Mouse (Mus musculus) heart, embryonic 14.5 days (tissue): ENCODE results near the gene Shd. TPM values are rescaled to one million over a fixed set of nuclear protein-coding genes. Genes with fewer than 3 reads are reported as not detected.

Experiments used
- ATAC-seq: fragments of 200-750 bp; cut with Nextera tagmentation; 2 replicates; pipeline ENCODE4 v1.8.0; 2017; ENCODE audit warnings: low read depth, moderate TSS enrichment; ENCODE audit not compliant: insufficient number of reproducible peaks, insufficient read depth, low FRiP score
- H3K27ac ChIP-seq, 2 experiments: fragments of 200-500 bp in 1 of 2; fragments of 300-500 bp in 1 of 2; sonication (generic) in 1 of 2; replicated peaks in 1 of 2; 2 replicates each; pipeline ENCODE4 v1.5.1; 2012 to 2014; ENCODE audit warnings: low read depth in 2 of 2, low read length in 2 of 2, control low read depth in 1 of 2, mild to moderate bottlenecking in 1 of 2, mixed read lengths in 1 of 2; ENCODE audit not compliant: control insufficient read depth in 1 of 2, insufficient read depth in 1 of 2
- H3K27me3 ChIP-seq: fragments of 300-500 bp; sonication (generic); 2 replicates; pipeline ENCODE4 v1.6.1; 2014; ENCODE audit warnings: mild to moderate bottlenecking, low read length, control low read depth; ENCODE audit not compliant: control insufficient read depth, insufficient read depth
- H3K36me3 ChIP-seq: fragments of 300-500 bp; sonication (generic); 2 replicates; pipeline ENCODE4 v1.6.1; 2014; ENCODE audit warnings: mild to moderate bottlenecking, control low read depth, low read length, mixed read lengths; ENCODE audit not compliant: control insufficient read depth, insufficient read depth
- H3K4me1 ChIP-seq, 2 experiments: fragments of 200-500 bp in 1 of 2; fragments of 300-500 bp in 1 of 2; sonication (generic) in 1 of 2; 2 replicates each; pipeline ENCODE4 v1.6.1; 2012 to 2014; ENCODE audit warnings: low read length in 2 of 2, control low read depth in 1 of 2, mixed read lengths in 1 of 2; ENCODE audit not compliant: control insufficient read depth in 2 of 2, insufficient read depth in 2 of 2
- H3K4me2 ChIP-seq: fragments of 300-500 bp; sonication (generic); 2 replicates; pipeline ENCODE4 v1.6.1; 2014; ENCODE audit warnings: mild to moderate bottlenecking, low read length
- H3K4me3 ChIP-seq, 2 experiments: fragments of 200-500 bp in 1 of 2; fragments of 300-500 bp in 1 of 2; sonication (generic) in 1 of 2; 2 replicates each; pipeline ENCODE4 v1.5.1; 2012 to 2014; ENCODE audit warnings: low read length in 2 of 2, mild to moderate bottlenecking in 2 of 2, control low read depth in 1 of 2, low read depth in 1 of 2, moderate library complexity in 1 of 2; ENCODE audit not compliant: control insufficient read depth in 1 of 2, insufficient read depth in 1 of 2
- H3K9ac ChIP-seq: fragments of 300-500 bp; sonication (generic); 2 replicates; pipeline ENCODE4 v1.6.1; 2014; ENCODE audit warnings: mild to moderate bottlenecking, low read length
- H3K9me3 ChIP-seq: fragments of 300-500 bp; sonication (generic); 2 replicates; pipeline ENCODE4 v1.6.1; 2016; ENCODE audit warnings: low read length, control low read depth; ENCODE audit not compliant: control insufficient read depth
- WGBS: fragments of 180-500 bp; shearing (Covaris S2); extraction: QIAGEN DNeasy Blood & Tissue Kit; methylation state at CpG from one replicate; pipeline ENCODE4 v1.1.7; 2014; 5-methylcytosine and 5-hydroxymethylcytosine counted together
- polyA plus RNA-seq: library from polyadenylated mRNA; unstranded; fragments of >200 nt; fragmentation: Nextera tagmentation; extraction: Ambion mirVana; gene quantifications from 2 replicates; pipeline ENCODE4 v1.2.1, GENCODE M21; 2014

Gene Shd
- polyA plus RNA-seq, 1 experiment from 2014 or later, result 7.1 TPM

DNA sequence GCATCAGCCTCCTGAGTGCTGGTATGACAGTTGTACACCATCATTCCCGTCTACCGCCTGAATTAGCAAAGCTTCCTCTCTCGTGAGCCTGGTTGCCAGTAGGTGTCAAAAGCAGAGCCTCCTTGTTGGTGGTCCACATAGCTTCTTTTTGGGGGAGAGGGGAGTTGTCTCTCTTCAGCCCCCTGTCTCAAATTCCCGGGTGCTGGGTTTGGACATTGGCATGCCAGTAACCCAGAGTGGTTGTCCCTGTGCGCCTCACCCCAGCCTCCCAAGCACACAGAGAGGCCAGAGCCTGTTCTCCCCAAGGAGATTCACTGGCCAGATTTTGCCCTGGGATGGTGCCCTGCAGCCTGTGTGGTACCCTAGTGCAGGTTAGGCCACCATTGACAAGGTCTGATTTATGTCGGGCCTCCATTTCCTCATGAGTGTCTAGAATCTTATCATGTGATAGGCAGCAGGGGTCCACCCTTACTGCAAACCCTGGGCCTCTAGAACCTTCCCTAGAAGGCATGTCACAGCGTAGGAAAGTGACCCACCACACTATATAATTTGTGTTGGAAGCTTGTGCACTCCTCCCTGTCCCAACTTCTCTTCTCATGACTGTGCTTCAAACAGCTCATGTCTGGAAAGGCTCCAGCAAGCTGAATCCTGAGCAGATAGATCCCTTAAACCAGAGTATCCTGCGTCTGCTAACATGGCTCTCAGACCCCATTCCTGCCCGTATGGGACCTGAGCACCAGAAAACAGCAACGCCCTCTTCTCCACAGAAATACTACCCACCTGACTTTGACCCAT is 10.1 kb upstream of the Shd start:
- peak overlapping the region; percentile 68 to 98; a peak in 2 of 4 replicates for H3K27ac ChIP-seq
- peak overlapping the region; percentile 61 to 95 for H3K4me3 ChIP-seq
- ATAC-seq, result no peak
- H3K4me2 ChIP-seq, result peak overlapping the region; percentile 75
- H3K27me3 ChIP-seq, result peaks cover 6% of the 10 kb centered on the region
- no peaks in the 10 kb centered on the region for H3K9me3 ChIP-seq
- 68% methylated on average over 10 of the region's 10 CpGs for WGBS
- peaks cover 18% of the 10 kb centered on the region in 2 experiments for H3K4me1 ChIP-seq
- H3K9ac ChIP-seq, result peak overlapping the region; percentile 78
- peaks cover 36% of the 10 kb centered on the region for H3K36me3 ChIP-seq

GRCm38 (mm10) chr17:55960791-55961190 is 9.5 kb upstream of the Shd start:
- Histone ChIP-seq H3K9me3 (no peaks in the 10 kb centered on the region), H3K27me3 (no peaks in the 10 kb centered on the region; the same call in 1 of the 2 replicates), H3K4me3 (no peak overlapping the region), H3K4me2 (no peak overlapping the region), H3K4me1 (peaks cover 18% of the 10 kb centered on the region in 2 experiments), H3K36me3 (peaks cover 39% of the 10 kb centered on the region), H3K9ac (no peak overlapping the region), H3K27ac (no peak overlapping the region)
- no peak for ATAC-seq

GRCm38 (mm10) chr17:55961631-55962030 is 8.6 kb upstream of the Shd start:
- no peaks in the 10 kb centered on the region; the same call in 1 of the 2 replicates for H3K27me3 ChIP-seq
- H3K9me3 ChIP-seq, result no peaks in the 10 kb centered on the region
- no peak overlapping the region for H3K4me3 ChIP-seq
- H3K27ac ChIP-seq, result no peak overlapping the region
- WGBS, result 93% methylated on average over 7 of the region's 7 CpGs
- no peak for ATAC-seq
- peaks cover 12 to 13% of the 10 kb centered on the region in 2 experiments for H3K4me1 ChIP-seq
- H3K9ac ChIP-seq, result no peak overlapping the region
- H3K36me3 ChIP-seq, result peaks cover 48% of the 10 kb centered on the region
- H3K4me2 ChIP-seq, result no peak overlapping the region

DNA sequence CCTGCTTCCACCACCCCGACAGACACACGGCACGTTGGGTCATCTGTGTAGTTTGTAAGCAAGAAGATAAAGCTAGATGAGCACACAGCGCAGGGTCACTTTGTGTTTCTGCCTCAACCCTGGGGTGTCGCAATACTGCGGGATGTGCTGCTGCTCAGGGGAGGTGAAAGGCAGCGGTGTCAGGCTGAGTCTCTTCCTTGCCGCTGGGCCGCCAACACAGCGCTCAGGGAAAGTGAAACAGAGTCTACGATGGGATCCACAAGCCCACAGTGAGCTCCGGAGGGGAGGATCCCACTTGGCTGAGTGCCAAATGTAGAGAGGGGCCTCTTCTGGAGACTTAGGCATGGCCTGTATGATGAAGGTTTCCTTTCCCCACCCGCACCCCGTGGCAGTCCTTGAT is 7.1 kb upstream of the Shd start:
- Histone ChIP-seq H3K27me3 (no peaks in the 10 kb centered on the region), H3K36me3 (peaks cover 57% of the 10 kb centered on the region), H3K9me3 (no peaks in the 10 kb centered on the region), H3K27ac (no peak overlapping the region), H3K4me3 (no peak overlapping the region), H3K9ac (no peak overlapping the region), H3K4me1 (peaks cover 12 to 15% of the 10 kb centered on the region in 2 experiments), H3K4me2 (no peak overlapping the region)
- WGBS, result 62% methylated on average over 14 of the region's 14 CpGs
- ATAC-seq, result no peak

DNA sequence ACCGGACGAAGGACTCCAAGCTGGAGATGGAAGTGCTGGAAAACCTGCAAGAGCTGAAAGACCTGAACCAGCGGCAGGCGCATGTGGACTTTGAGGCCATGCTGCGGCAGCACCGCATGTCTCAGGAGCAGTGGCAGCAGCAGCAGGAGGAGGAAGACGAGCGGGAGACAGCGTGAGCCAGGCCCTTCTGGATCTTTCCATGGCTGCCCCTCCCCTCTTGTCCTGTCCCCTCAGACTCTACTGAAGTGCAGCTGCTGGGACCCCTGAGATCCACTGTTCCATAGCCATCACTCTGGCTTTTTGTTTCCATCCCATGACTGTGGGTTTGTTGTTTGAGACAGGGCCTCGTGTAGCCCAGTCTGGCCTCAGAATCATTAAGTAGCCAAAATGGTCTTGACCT is 5.8 kb upstream of the Shd start:
- Histone ChIP-seq H3K9me3 (no peaks in the 10 kb centered on the region), H3K9ac (no peak overlapping the region), H3K27ac (no peak overlapping the region), H3K36me3 (peaks cover 57% of the 10 kb centered on the region), H3K4me1 (peaks cover 12 to 24% of the 10 kb centered on the region in 2 experiments), H3K4me2 (no peak overlapping the region), H3K27me3 (no peaks in the 10 kb centered on the region), H3K4me3 (no peak overlapping the region)
- ATAC-seq, result no peak
- 88% methylated on average over 9 of the region's 10 CpGs for WGBS

- H3K27ac ChIP-seq, result no peak overlapping the region
- no peaks in the 10 kb centered on the region for H3K9me3 ChIP-seq
- no peak for ATAC-seq
- 83% methylated on average over 9 of the region's 9 CpGs for WGBS
- no peak overlapping the region for H3K9ac ChIP-seq
- no peak overlapping the region for H3K4me2 ChIP-seq
- H3K4me3 ChIP-seq, result no peak overlapping the region
- peaks cover 57% of the 10 kb centered on the region for H3K36me3 ChIP-seq
- peaks cover 12 to 24% of the 10 kb centered on the region in 2 experiments; a peak in 3 of 4 replicates for H3K4me1 ChIP-seq
- no peaks in the 10 kb centered on the region for H3K27me3 ChIP-seq
These were observed 5.3 kb upstream of the Shd start for GRCm38 (mm10) chr17:55964996-55965395.

DNA sequence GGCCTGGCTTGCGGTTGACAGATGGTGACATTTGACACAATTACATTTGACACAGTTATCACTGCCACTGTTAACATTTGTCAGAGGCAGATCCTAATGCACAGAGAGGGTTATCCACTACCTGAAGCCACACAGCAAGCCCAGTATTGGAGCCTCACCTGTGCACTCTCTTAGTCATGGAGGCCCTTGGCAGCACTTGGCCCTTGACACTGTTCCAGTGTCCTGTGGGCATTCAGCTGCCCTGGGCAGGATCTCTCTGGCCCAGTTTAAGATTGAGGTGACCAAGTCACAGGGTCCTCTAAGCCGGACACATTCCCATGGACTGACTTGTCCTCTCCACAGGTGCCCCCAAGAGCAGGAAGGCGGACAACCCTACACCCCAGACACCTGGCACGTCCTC is 3.1 kb upstream of the Shd start:
- H3K4me1 ChIP-seq, result peaks cover 15 to 32% of the 10 kb centered on the region in 2 experiments; a peak in 3 of 4 replicates
- H3K9me3 ChIP-seq, result no peaks in the 10 kb centered on the region
- H3K9ac ChIP-seq, result no peak overlapping the region
- ATAC-seq, result no peak
- H3K27me3 ChIP-seq, result peaks cover 13% of the 10 kb centered on the region
- H3K4me2 ChIP-seq, result no peak overlapping the region
- no peak overlapping the region for H3K27ac ChIP-seq
- H3K36me3 ChIP-seq, result peaks cover 41% of the 10 kb centered on the region
- no peak overlapping the region for H3K4me3 ChIP-seq
- 93% methylated on average over 4 of the region's 4 CpGs for WGBS
